Mouse (Mus musculus) forebrain, embryonic 15.5 days (tissue): ENCODE results near the gene Sh3gl2. TPM values are rescaled to one million over a fixed set of nuclear protein-coding genes. Genes with fewer than 3 reads are reported as not detected.
A peak's percentile ranks its signal among the peaks of the same experiment; 100 is the strongest.

Experiments used
- ATAC-seq: fragments of 200-750 bp; cut with Nextera tagmentation; replicated peaks from 2 replicates; pipeline ENCODE4 v1.8.0; 2017; ENCODE audit warnings: mild to moderate bottlenecking, moderate TSS enrichment, moderate library complexity
- H3K27ac ChIP-seq: fragments of 300-500 bp; sonication (generic); replicated peaks from 2 replicates; pipeline ENCODE4 v1.5.1; 2015; ENCODE audit warnings: mild to moderate bottlenecking, inconsistent platforms
- H3K27me3 ChIP-seq: fragments of 300-500 bp; sonication (generic); 2 replicates; pipeline ENCODE4 v1.6.1; 2015; ENCODE audit warnings: inconsistent platforms
- H3K36me3 ChIP-seq: fragments of 300-500 bp; sonication (generic); 2 replicates; pipeline ENCODE4 v1.6.1; 2015; ENCODE audit warnings: mild to moderate bottlenecking, inconsistent platforms
- H3K4me1 ChIP-seq: fragments of 300-500 bp; sonication (generic); 2 replicates; pipeline ENCODE4 v1.6.1; 2015; ENCODE audit warnings: inconsistent platforms
- H3K4me2 ChIP-seq: fragments of 300-500 bp; sonication (generic); replicated peaks from 2 replicates; pipeline ENCODE4 v1.6.1; 2015; ENCODE audit warnings: mild to moderate bottlenecking, inconsistent platforms
- H3K4me3 ChIP-seq: fragments of 300-500 bp; sonication (generic); 2 replicates; pipeline ENCODE4 v1.5.1; 2015; ENCODE audit warnings: mild to moderate bottlenecking, inconsistent platforms
- H3K9ac ChIP-seq: fragments of 300-500 bp; sonication (generic); replicated peaks from 2 replicates; pipeline ENCODE4 v1.6.1; 2015; ENCODE audit warnings: mild to moderate bottlenecking, inconsistent platforms
- H3K9me3 ChIP-seq: fragments of 300-500 bp; sonication (generic); 2 replicates; pipeline ENCODE4 v1.6.1; 2016; ENCODE audit warnings: inconsistent platforms
- WGBS: fragments of 180-500 bp; shearing (Covaris S2); methylation state at CpG from one replicate; pipeline ENCODE4 v1.1.7; 2015; ENCODE audit warnings: mixed read lengths; 5-methylcytosine and 5-hydroxymethylcytosine counted together
- polyA plus RNA-seq: library from polyadenylated mRNA; unstranded; fragments of >200 nt; fragmentation: Nextera tagmentation; extraction: Ambion mirVana; gene quantifications from 2 replicates; pipeline ENCODE4 v1.2.1, GENCODE M21; 2015

Sh3gl2 gene
- polyA plus RNA-seq, 1 experiment from 2014 or later = 74.3 TPM

- Histone ChIP-seq H3K4me3 (no peak overlapping the region), H3K4me2 (no peak overlapping the region), H3K9ac (no peak overlapping the region), H3K27ac (no peak overlapping the region), H3K9me3 (no peaks in the 10 kb centered on the region), H3K36me3 (no peaks in the 10 kb centered on the region), H3K27me3 (no peaks in the 10 kb centered on the region), H3K4me1 (peaks cover 5% of the 10 kb centered on the region; the same call in 1 of the 2 replicates)
- WGBS = 76% methylated on average over 4 of the region's 4 CpGs
- no peak; the same call in 1 of the 2 replicates for ATAC-seq
Measured at GRCm38 (mm10) chr4:85272877-85273276, 68.0 kb downstream of the Sh3gl2 start.

DNA sequence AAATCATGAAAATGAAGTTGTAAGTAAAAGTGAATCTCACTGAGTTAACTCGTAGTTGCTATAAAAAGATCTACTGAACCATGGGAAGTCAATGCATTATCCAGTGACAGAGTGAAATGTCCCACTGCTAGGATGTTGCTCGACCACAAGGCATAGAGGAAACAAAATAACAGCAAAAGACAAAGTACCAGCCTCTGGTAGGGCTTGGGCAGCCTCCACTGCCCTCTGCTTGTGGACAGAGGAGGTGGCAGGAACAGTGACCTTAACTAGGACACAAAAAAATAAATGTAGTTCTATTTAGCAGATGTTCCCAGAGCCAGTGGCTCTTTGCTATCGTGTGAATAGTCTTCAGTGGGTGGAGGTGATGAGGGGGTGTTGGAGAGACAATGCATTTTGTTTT lies 68.5 kb downstream of the Sh3gl2 start:
- WGBS = 83% methylated on average over 3 of the region's 3 CpGs

DNA sequence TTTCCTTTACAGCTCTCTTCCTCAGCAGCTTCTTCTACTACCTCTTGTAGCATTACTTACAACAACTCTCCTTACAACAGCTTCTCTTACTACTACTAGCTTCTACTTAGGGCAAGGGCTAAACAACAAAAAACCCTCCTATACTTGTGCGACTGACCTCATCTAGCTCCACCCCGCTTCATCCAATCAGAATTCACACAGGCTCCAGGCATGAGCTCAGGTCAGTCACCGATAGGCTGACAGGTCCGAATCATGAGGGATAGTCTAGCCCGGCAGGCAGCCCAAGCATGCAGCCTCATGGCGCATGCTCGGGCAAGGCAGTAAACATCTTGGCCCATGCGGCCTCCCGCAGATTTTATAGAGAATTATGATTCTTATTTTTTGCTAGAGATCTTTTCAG lies 78.2 kb downstream of the Sh3gl2 start:
- Histone ChIP-seq H3K9ac (no peak overlapping the region), H3K27me3 (no peaks in the 10 kb centered on the region), H3K27ac (no peak overlapping the region), H3K9me3 (no peaks in the 10 kb centered on the region), H3K4me3 (no peak overlapping the region), H3K4me2 (no peak overlapping the region), H3K36me3 (no peaks in the 10 kb centered on the region), H3K4me1 (no peaks in the 10 kb centered on the region)
- 92% methylated on average over 9 of the region's 9 CpGs for WGBS
- no peak for ATAC-seq

More for the DNA sequence above, 68.5 kb downstream of the Sh3gl2 start:
- no peak for ATAC-seq
- Histone ChIP-seq H3K27ac (no peak overlapping the region), H3K36me3 (no peaks in the 10 kb centered on the region), H3K9me3 (no peaks in the 10 kb centered on the region), H3K27me3 (no peaks in the 10 kb centered on the region), H3K9ac (no peak overlapping the region), H3K4me2 (no peak overlapping the region), H3K4me3 (no peak overlapping the region), H3K4me1 (peaks cover 5% of the 10 kb centered on the region; the same call in 1 of the 2 replicates)

DNA sequence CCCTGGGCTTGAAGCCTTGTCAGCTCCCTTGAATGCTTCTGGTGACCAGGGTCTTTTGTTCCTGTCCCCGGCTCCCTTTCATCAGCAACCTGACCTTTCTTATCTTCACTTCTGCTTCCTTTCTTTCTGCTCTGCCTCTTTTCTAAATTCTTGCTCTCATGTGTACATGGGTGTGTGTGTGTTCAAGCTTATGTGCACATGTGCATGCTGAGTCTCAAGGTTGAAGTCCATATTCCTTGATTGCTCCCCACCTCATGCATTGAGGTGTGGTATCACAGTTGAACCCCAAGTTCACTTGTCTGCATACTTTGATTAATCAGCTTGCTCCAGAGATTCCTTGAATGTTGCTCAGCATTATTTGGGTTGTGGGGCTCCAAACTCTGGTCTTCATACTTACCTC lies 85.1 kb downstream of the Sh3gl2 start:
- Histone ChIP-seq H3K4me2 (no peak overlapping the region), H3K9me3 (no peaks in the 10 kb centered on the region), H3K4me1 (no peaks in the 10 kb centered on the region), H3K27me3 (no peaks in the 10 kb centered on the region), H3K4me3 (no peak overlapping the region), H3K9ac (no peak overlapping the region), H3K27ac (no peak overlapping the region), H3K36me3 (no peaks in the 10 kb centered on the region)
- 96% methylated on average over 1 of the region's 1 CpGs for WGBS
- ATAC-seq = no peak

DNA sequence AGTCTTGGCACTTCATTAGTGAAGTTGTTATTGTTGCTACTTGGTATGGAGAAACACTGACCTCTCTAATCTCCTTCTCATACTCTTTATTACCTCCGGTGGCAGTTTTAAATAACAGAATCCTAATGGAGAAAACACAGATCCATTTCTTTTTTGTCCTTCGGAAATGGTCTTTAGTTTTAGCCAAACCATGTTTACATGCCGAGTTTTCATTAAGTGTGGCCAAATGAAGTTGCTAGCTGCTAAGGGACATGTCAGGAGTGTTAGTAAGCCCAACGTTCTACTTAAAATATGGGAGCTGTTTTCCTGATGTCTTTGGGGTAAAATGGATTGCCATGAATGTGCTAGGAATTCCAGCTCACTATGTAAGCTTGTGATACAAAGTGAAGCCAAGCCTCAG lies 86.4 kb downstream of the Sh3gl2 start:
- H3K4me1 ChIP-seq = no peaks in the 10 kb centered on the region
- H3K9me3 ChIP-seq = no peaks in the 10 kb centered on the region
- ATAC-seq = no peak
- H3K27ac ChIP-seq = no peak overlapping the region
- H3K36me3 ChIP-seq = no peaks in the 10 kb centered on the region
- H3K4me2 ChIP-seq = no peak overlapping the region
- H3K9ac ChIP-seq = no peak overlapping the region
- H3K27me3 ChIP-seq = no peaks in the 10 kb centered on the region
- WGBS = 83% methylated on average over 4 of the region's 4 CpGs
- no peak overlapping the region for H3K4me3 ChIP-seq

- 74% methylated on average over 3 of the region's 3 CpGs for WGBS
- no peak overlapping the region for H3K4me2 ChIP-seq
- no peak overlapping the region for H3K9ac ChIP-seq
- no peaks in the 10 kb centered on the region for H3K9me3 ChIP-seq
- no peaks in the 10 kb centered on the region for H3K27me3 ChIP-seq
- H3K4me3 ChIP-seq = no peak overlapping the region
- H3K27ac ChIP-seq = no peak overlapping the region
- H3K4me1 ChIP-seq = no peaks in the 10 kb centered on the region
- no peaks in the 10 kb centered on the region for H3K36me3 ChIP-seq
- no peak for ATAC-seq
Measured at GRCm38 (mm10) chr4:85293368-85293767, 88.4 kb downstream of the Sh3gl2 start.

- peak; percentile 80 for ATAC-seq
- no peaks in the 10 kb centered on the region for H3K9me3 ChIP-seq
- peak overlapping the region; percentile 60 for H3K27ac ChIP-seq
- H3K27me3 ChIP-seq = no peaks in the 10 kb centered on the region
- H3K4me1 ChIP-seq = peaks cover 11% of the 10 kb centered on the region
- no peak overlapping the region for H3K4me3 ChIP-seq
- H3K4me2 ChIP-seq = no peak overlapping the region
- no peaks in the 10 kb centered on the region for H3K36me3 ChIP-seq
- H3K9ac ChIP-seq = no peak overlapping the region
- 70% methylated on average over 6 of the region's 6 CpGs for WGBS
Measured at GRCm38 (mm10) chr4:85300610-85301405, 95.9 kb downstream of the Sh3gl2 start.

DNA sequence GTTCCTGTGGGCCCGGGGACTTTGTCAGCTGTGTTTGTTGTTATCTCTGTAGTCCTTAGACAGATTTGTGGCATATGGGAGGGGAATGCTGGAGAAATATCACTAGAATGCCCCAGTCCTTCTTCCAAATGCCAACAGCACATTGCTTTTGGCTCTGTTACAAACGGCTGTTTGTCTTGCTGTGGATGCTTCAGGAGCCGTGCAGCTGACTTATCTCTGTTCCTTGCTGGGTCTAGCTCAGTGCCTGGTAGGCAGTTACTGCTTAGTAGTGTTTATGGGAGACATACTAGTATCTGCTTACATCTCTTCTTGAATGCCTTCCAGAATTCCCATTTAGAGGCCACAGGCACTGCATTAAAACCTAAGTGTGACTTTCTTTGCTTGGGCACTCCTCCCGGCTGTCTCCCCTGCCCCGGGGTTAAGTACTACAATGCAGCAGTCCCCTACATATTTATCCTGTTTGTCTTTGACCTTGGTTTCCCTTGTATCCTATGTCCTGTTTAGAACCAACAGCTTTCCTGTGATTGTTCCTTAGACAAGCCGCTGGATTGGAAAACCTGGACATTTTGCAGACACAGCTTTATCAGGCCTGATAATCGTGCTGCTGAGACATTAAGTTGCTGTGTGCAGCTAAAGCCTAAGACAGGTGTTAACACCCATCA lies 101.1 kb downstream of the Sh3gl2 start:
- 69% methylated on average over 7 of the region's 7 CpGs for WGBS
- ATAC-seq = no peak
- H3K27ac ChIP-seq = peak overlapping the region; percentile 5; the same call in 1 of the 2 replicates

GRCm38 (mm10) chr4:85319092-85319491 lies 114.2 kb downstream of the Sh3gl2 start:
- no peak for ATAC-seq
- H3K36me3 ChIP-seq = no peaks in the 10 kb centered on the region
- no peaks in the 10 kb centered on the region for H3K27me3 ChIP-seq
- H3K4me2 ChIP-seq = no peak overlapping the region
- no peaks in the 10 kb centered on the region for H3K4me1 ChIP-seq
- 31% methylated on average over 3 of the region's 3 CpGs for WGBS
- H3K9me3 ChIP-seq = no peaks in the 10 kb centered on the region
- H3K27ac ChIP-seq = no peak overlapping the region
- no peak overlapping the region for H3K4me3 ChIP-seq
- no peak overlapping the region for H3K9ac ChIP-seq

More for the DNA sequence above, 101.1 kb downstream of the Sh3gl2 start:
- Histone ChIP-seq H3K36me3 (no peaks in the 10 kb centered on the region), H3K4me1 (peaks cover 14% of the 10 kb centered on the region), H3K9me3 (no peaks in the 10 kb centered on the region), H3K4me3 (no peak overlapping the region), H3K4me2 (no peak overlapping the region), H3K9ac (no peak overlapping the region), H3K27me3 (no peaks in the 10 kb centered on the region)

DNA sequence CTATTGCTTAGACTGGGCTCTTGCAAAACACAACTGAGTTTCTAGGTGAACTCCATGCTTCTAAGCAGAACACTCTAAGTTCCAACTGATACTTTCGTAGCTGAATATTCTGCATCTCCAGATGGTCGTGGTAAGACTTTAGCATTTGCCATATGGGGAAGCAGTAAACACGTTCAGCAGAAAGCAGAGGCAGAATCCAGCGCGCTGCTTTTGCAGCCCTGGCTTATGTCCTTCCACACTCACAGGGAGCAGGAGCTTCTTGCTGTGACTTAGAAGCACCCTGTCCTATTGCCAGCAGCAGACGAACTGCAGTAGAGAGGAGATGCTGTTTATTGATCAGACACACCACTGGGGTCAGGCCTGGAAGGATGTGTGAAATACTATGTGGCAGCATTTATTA lies 120.5 kb downstream of the Sh3gl2 start:
- Histone ChIP-seq H3K36me3 (no peaks in the 10 kb centered on the region), H3K4me1 (peaks cover 6% of the 10 kb centered on the region), H3K27me3 (no peaks in the 10 kb centered on the region), H3K4me2 (no peak overlapping the region), H3K4me3 (no peak overlapping the region), H3K27ac (peak overlapping the region; percentile 71), H3K9me3 (no peaks in the 10 kb centered on the region), H3K9ac (no peak overlapping the region)
- ATAC-seq = peak; percentile 78
- 72% methylated on average over 6 of the region's 6 CpGs for WGBS

DNA sequence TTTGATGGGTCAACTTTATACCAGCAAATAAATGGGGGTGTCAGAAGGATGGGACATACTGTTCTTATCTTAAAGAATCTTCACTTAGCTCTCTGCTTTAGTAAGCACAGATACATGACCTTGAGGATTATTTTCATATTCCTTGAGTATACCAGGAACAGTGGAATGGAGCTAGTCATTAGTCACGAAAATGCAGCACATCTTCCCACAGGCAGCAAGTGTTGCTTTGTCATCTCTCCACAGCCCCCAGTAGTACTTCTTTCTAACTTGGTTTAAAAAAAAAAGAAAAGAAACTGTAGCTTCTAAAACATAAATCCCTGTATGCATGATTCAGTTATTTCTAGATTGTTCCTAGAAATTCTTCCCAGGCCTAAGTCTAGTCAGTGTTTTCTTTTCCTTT lies 121.1 kb downstream of the Sh3gl2 start:
- H3K9ac ChIP-seq = no peak overlapping the region
- WGBS = 71% methylated on average over 1 of the region's 1 CpGs
- no peak for ATAC-seq
- peaks cover 6% of the 10 kb centered on the region for H3K4me1 ChIP-seq
- no peaks in the 10 kb centered on the region for H3K36me3 ChIP-seq
- H3K27ac ChIP-seq = peak overlapping the region; percentile 71
- no peaks in the 10 kb centered on the region for H3K27me3 ChIP-seq
- H3K4me2 ChIP-seq = no peak overlapping the region
- H3K9me3 ChIP-seq = no peaks in the 10 kb centered on the region
- no peak overlapping the region for H3K4me3 ChIP-seq

- 65% methylated on average over 4 of the region's 4 CpGs for WGBS
Measured at GRCm38 (mm10) chr4:85334688-85335200, 129.8 kb downstream of the Sh3gl2 start.

More at GRCm38 (mm10) chr4:85334688-85335200, 129.8 kb downstream of the Sh3gl2 start:
- Histone ChIP-seq H3K27ac (peak overlapping the region; percentile 65), H3K4me1 (no peaks in the 10 kb centered on the region), H3K9ac (no peak overlapping the region), H3K27me3 (no peaks in the 10 kb centered on the region), H3K4me2 (no peak overlapping the region), H3K4me3 (no peak overlapping the region), H3K9me3 (no peaks in the 10 kb centered on the region), H3K36me3 (no peaks in the 10 kb centered on the region)
- no peak for ATAC-seq
